Mouse (Mus musculus) liver, embryonic 14.5 days (tissue): Measurements from ENCODE around the gene Gjb5. TPM values are rescaled to one million over a fixed set of nuclear protein-coding genes. Genes with fewer than 3 reads are reported as not detected.

Source experiments
- ATAC-seq: fragments of 200-750 bp; cut with Nextera tagmentation; 2 replicates; pipeline ENCODE4 v1.8.0; 2017; ENCODE audit warnings: moderate number of reproducible peaks, mild to moderate bottlenecking, moderate library complexity; ENCODE audit not compliant: insufficient read depth
- DNase-seq, 3 experiments: peaks; one replicate each; pipeline ENCODE4 v3.0.0-alpha.2; 2012 to 2013; ENCODE audit warnings: low read depth in 3 of 3, low spot score in 3 of 3
- H3K27ac ChIP-seq: fragments of 300-500 bp; sonication (generic); 2 replicates; pipeline ENCODE4 v1.5.1; 2014; ENCODE audit warnings: moderate library complexity, mild to moderate bottlenecking, control low read depth, inconsistent platforms
- H3K27me3 ChIP-seq: fragments of 300-500 bp; sonication (generic); 2 replicates; pipeline ENCODE4 v1.6.1; 2014; ENCODE audit warnings: mild to moderate bottlenecking, low read length, moderate library complexity; ENCODE audit not compliant: control insufficient read depth, insufficient read depth
- H3K36me3 ChIP-seq: fragments of 300-500 bp; sonication (generic); replicated peaks from 2 replicates; pipeline ENCODE4 v1.6.1; 2014; ENCODE audit warnings: low read depth; ENCODE audit not compliant: control insufficient read depth, insufficient read depth
- H3K4me1 ChIP-seq, 2 experiments: fragments of 200-500 bp in 1 of 2; fragments of 300-500 bp in 1 of 2; sonication (generic) in 1 of 2; replicated peaks; 2 replicates each; pipeline ENCODE4 v1.6.1; 2012 to 2014; ENCODE audit warnings: antibody characterized with exemption in 1 of 2, inconsistent platforms in 1 of 2, low read length in 1 of 2; ENCODE audit not compliant: control insufficient read depth in 2 of 2, insufficient read depth in 2 of 2
- H3K4me2 ChIP-seq: fragments of 300-500 bp; sonication (generic); 2 replicates; pipeline ENCODE4 v1.6.1; 2014; ENCODE audit warnings: low read depth, mild to moderate bottlenecking, control low read depth, moderate library complexity
- H3K4me3 ChIP-seq, 2 experiments: fragments of 200-500 bp in 1 of 2; fragments of 300-500 bp in 1 of 2; sonication (generic) in 1 of 2; 2 replicates each; pipeline ENCODE4 v1.5.1; 2012 to 2014; ENCODE audit warnings: low read depth in 2 of 2, low read length in 2 of 2, mild to moderate bottlenecking in 2 of 2, control low read depth in 1 of 2, inconsistent platforms in 1 of 2, moderate library complexity in 1 of 2; ENCODE audit not compliant: insufficient read depth in 1 of 2
- H3K9ac ChIP-seq: fragments of 300-500 bp; sonication (generic); replicated peaks from 2 replicates; pipeline ENCODE4 v1.6.1; 2014; ENCODE audit warnings: mild to moderate bottlenecking, control low read depth, moderate library complexity
- H3K9me3 ChIP-seq: fragments of 300-500 bp; sonication (generic); 2 replicates; pipeline ENCODE4 v1.6.1; 2016; ENCODE audit warnings: low read length, mixed read lengths; ENCODE audit not compliant: control insufficient read depth
- CTCF ChIP-seq: IDR thresholded peaks from 2 replicates; pipeline ENCODE4 v1.5.1; 2016; ENCODE audit warnings: antibody characterized with exemption, low read depth, control low read depth
- EP300 ChIP-seq: IDR thresholded peaks from 2 replicates; pipeline ENCODE4 v1.6.1; 2016; ENCODE audit warnings: antibody characterized with exemption, low read depth
- WGBS: fragments of 180-500 bp; shearing (Covaris S2); extraction: QIAGEN DNeasy Blood & Tissue Kit; methylation state at CpG from one replicate; pipeline ENCODE4 v1.1.7; 2014; ENCODE audit not compliant: insufficient replicate concordance; 5-methylcytosine and 5-hydroxymethylcytosine counted together
- polyA plus RNA-seq, 2 experiments: library from polyadenylated mRNA; depleted of rRNA in 1 of 2; stranded (reverse) in 1 of 2; unstranded in 1 of 2; fragments of >200 nt; fragmentation: Nextera tagmentation in 1 of 2; extraction: Ambion mirVana in 1 of 2; gene quantifications; 2 replicates each; pipeline versions ENCODE4 v1.2.1 to v1.2.3; 2012 to 2014

Gene Gjb5
- polyA plus RNA-seq, 2 experiments = 0.01 TPM; not detected in 1

DNA sequence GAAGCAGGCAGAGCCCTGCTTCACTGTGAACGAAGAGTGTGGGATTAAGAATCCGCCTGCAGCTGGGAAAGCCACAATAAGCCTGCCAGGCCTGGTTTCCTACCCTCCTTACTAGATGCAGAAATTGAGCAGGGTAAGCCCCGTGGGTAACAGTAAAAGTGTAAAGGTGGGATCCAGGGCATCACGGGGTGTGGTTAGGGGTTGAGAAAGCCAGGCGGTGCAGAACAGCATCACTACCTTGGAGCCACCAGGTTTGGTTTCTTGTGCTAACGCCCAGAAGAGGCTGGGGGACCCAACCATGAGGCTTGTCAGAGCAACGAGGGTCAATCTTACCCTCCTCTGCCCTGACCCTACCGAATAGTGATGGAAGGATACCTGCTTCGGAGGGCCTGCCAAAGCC, 43.4 kb downstream of the Gjb5 start:
- no peak for ATAC-seq
- WGBS = 43% methylated on average over 9 of the region's 9 CpGs
- TF ChIP-seq CTCF = no peak
- TF ChIP-seq EP300 = no peak
- H3K27me3 ChIP-seq = no peaks in the 10 kb centered on the region; the same call in none of the 2 replicates
- no peaks in the 10 kb centered on the region for H3K9me3 ChIP-seq
- H3K9ac ChIP-seq = no peak overlapping the region
- no peak for DNase-seq
- no peak overlapping the region for H3K27ac ChIP-seq
- H3K4me2 ChIP-seq = no peak overlapping the region
- H3K36me3 ChIP-seq = no peaks in the 10 kb centered on the region
- no peaks in the 10 kb centered on the region for H3K4me1 ChIP-seq
- H3K4me3 ChIP-seq = no peak overlapping the region

DNA sequence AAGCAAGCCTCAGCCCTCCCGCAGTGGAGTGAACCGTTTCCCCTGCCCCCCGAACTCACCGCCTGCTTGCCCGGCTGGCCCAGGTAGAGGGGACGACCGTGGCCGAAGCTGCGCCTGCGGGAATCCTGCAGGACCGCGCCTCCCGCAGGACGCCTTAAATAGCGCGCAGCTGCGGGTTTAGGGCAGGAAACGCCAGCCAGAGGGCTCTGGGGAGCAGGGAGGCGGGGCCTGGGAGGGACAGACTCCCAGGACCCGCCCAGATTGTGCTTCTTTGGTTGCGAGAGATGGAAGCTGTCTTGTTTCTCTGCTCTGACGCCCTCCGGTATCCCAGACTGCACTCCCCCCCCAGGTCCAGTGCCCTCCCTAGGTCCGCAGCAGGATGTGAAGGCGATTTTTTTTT, 44.1 kb downstream of the Gjb5 start, which contains the start of gene Gja4:
Gja4 (minus strand) TSS at position 179 of the 400 bp plus-strand sequence.
- no peak within 1 kb of the TSS for H3K27ac ChIP-seq
- ATAC-seq (peak; percentile 37; the same call in 1 of the 2 replicates), DNase-seq (peak in 1 of 3 experiments; percentile 7)
- no peaks in the 10 kb centered on the region for H3K9me3 ChIP-seq
- peak within 1 kb of the TSS; percentile 61 for H3K4me2 ChIP-seq
- no peaks in the 10 kb centered on the region; the same call in none of the 2 replicates for H3K27me3 ChIP-seq
- H3K9ac ChIP-seq = no peak within 1 kb of the TSS
- H3K36me3 ChIP-seq = no peaks in the 10 kb centered on the region
- peak within 1 kb of the TSS; percentile 36 to 44 for H3K4me3 ChIP-seq
- H3K4me1 ChIP-seq = no peaks in the 10 kb centered on the region
- peak; percentile 58 for TF ChIP-seq CTCF
- no peak for TF ChIP-seq EP300
- 1% methylated on average over 25 of the region's 25 CpGs for WGBS

DNA sequence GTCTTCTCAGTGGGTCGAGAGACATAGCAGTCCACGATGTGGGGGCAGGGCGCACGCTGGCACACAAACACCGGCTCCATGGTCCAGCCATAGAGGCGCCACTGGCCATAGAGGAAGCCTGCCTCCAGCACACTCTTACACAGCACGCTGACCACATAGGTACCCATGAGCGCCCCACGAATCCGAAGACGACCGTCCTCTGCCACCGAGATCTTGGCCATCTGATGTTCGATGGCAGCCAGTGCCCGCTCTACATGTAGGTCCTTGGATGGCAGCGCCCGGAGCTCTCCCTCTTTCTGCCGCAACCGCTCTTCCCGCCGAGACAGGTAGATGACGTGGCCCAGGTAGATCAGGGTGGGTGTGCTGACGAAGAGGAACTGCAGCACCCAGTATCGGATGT, 45.6 kb downstream of the Gjb5 start:
- 55% methylated on average over 24 of the region's 24 CpGs for WGBS
- Histone ChIP-seq H3K36me3 (no peaks in the 10 kb centered on the region), H3K27me3 (no peaks in the 10 kb centered on the region; the same call in none of the 2 replicates), H3K9ac (no peak overlapping the region), H3K9me3 (no peaks in the 10 kb centered on the region), H3K4me2 (no peak overlapping the region), H3K4me1 (no peaks in the 10 kb centered on the region), H3K27ac (no peak overlapping the region), H3K4me3 (no peak overlapping the region)
- TF ChIP-seq CTCF = no peak
- no peak for TF ChIP-seq EP300
- ATAC-seq = no peak
- no peak for DNase-seq

DNA sequence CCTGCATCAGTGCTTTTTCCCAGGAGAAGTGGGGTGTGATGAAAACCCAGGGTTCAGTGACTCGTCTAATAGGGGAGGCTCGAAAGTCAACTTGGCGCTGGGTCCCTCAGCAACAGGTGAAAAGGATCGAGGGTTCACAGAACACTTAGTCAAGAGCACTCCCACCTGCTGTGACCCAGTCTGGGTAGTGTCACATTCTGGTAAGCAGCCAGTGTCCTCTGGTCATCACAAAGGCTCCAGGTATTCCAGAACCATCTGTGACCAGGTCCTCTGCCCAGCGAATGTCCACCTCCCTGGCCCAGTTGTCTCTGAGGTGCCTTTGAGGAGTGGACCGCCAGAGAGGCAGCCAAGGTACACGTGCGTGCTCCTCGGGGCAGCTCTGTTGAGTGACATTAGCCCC, 46.4 kb downstream of the Gjb5 start:
- ATAC-seq = no peak
- Histone ChIP-seq H3K27ac (no peak overlapping the region), H3K9ac (no peak overlapping the region), H3K4me2 (no peak overlapping the region), H3K27me3 (no peaks in the 10 kb centered on the region; the same call in none of the 2 replicates), H3K36me3 (no peaks in the 10 kb centered on the region), H3K9me3 (no peaks in the 10 kb centered on the region), H3K4me1 (no peaks in the 10 kb centered on the region), H3K4me3 (no peak overlapping the region)
- 48% methylated on average over 9 of the region's 9 CpGs for WGBS
- TF ChIP-seq EP300 = no peak
- TF ChIP-seq CTCF = no peak
- DNase-seq = no peak

DNA sequence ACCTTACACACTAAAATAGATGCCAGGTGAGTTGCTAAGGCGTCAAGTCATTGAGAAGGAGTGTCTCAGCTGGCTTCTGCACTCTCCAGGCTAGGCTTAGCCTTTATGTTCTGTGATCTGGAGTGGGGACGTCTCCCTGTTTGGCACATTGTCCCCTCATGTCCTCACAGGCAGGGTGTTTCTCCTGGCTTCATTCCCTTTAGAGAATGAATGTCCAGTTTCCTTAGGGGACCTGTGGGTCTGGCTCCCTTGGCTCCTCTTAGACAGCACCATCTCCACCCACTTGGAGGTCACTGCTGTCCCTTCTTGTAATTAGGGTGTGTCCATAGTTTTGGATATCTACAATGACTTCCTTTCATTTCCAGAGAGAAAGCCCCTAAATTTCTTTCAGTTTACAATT, 51.1 kb downstream of the Gjb5 start:
- ATAC-seq = no peak
- Histone ChIP-seq H3K4me3 (no peak overlapping the region), H3K9ac (no peak overlapping the region), H3K36me3 (no peaks in the 10 kb centered on the region), H3K27me3 (no peaks in the 10 kb centered on the region), H3K4me2 (no peak overlapping the region), H3K9me3 (no peaks in the 10 kb centered on the region), H3K4me1 (no peaks in the 10 kb centered on the region), H3K27ac (no peak overlapping the region)
- no peak for TF ChIP-seq CTCF
- no peak for TF ChIP-seq EP300
- no peak for DNase-seq
- WGBS = 49% methylated on average over 2 of the region's 2 CpGs

Other genes starting within 250 kb of the Gjb5 start
- 3.2 and 3.4 TPM in 2 replicates for gene Tmem35b, start 234.5 kb downstream of the Gjb5 start, polyA plus RNA-seq (2012; rRNA removed)
- gene Tmem35b, start 234.5 kb downstream of the Gjb5 start, polyA plus RNA-seq (2014; fragmentation: Nextera tagmentation; extraction: Ambion mirVana) = 7.9 and 8.7 TPM in 2 replicates
- 0.28 and 0.32 TPM in 2 replicates for gene Dlgap3, start 189.0 kb downstream of the Gjb5 start, polyA plus RNA-seq (2012; rRNA removed)
- 0.23 and 0.24 TPM in 2 replicates for gene Dlgap3, start 189.0 kb downstream of the Gjb5 start, polyA plus RNA-seq (2014; fragmentation: Nextera tagmentation; extraction: Ambion mirVana)
- 11.9 and 14.5 TPM in 2 replicates for gene Smim12, start 114.4 kb downstream of the Gjb5 start, polyA plus RNA-seq (2012; rRNA removed)
- gene Smim12, start 114.4 kb downstream of the Gjb5 start, polyA plus RNA-seq (2014; fragmentation: Nextera tagmentation; extraction: Ambion mirVana) = 25.7 and 27.5 TPM in 2 replicates
- 2.2 and 2.4 TPM in 2 replicates for gene Gja4, start 44.1 kb downstream of the Gjb5 start, polyA plus RNA-seq (2012; rRNA removed)
- gene Gja4, start 44.1 kb downstream of the Gjb5 start, polyA plus RNA-seq (2014; fragmentation: Nextera tagmentation; extraction: Ambion mirVana) = 2.1 and 2.8 TPM in 2 replicates
- 0.03 and 0.06 TPM in 2 replicates for gene Gjb3, start 27.3 kb downstream of the Gjb5 start, polyA plus RNA-seq (2012; rRNA removed)
- gene Gjb3, start 27.3 kb downstream of the Gjb5 start, polyA plus RNA-seq (2014; fragmentation: Nextera tagmentation; extraction: Ambion mirVana) = 0.14 TPM in 1 of 2 replicates, not detected in the other
- not detected in 2 replicates for gene Gjb4, start 4.1 kb downstream of the Gjb5 start, polyA plus RNA-seq (2012; rRNA removed)
- gene Gjb4, start 4.1 kb downstream of the Gjb5 start, polyA plus RNA-seq (2014; fragmentation: Nextera tagmentation; extraction: Ambion mirVana) = not detected in 2 replicates